Mouse (Mus musculus) common myeloid progenitor, adult 5-6 weeks (primary cell): ENCODE results near the gene Ypel5. TPM values are rescaled to one million over a fixed set of nuclear protein-coding genes. Genes with fewer than 3 reads are reported as not detected.

Experiments used
- total RNA-seq: library from RNA; stranded (forward); fragments of 200-1000, 187-1606 nt; gene quantifications from 2 replicates; pipeline ENCODE4 v1.2.3, GENCODE M21; 2017

Ypel5 gene
- total RNA-seq, 1 experiment from 2014 or later, result 21.9 TPM

Other genes starting within 250 kb of the Ypel5 start
- gene Alk, start 231.8 kb upstream of the Ypel5 start, total RNA-seq, result not detected in 2 replicates
- gene Lbh, start 81.9 kb downstream of the Ypel5 start, total RNA-seq, result 18.0 and 18.1 TPM in 2 replicates